Mouse (Mus musculus): ENCODE data around the gene Purb. TPM values are rescaled to one million over a fixed set of nuclear protein-coding genes. Genes with fewer than 3 reads are reported as not detected.

Gene Purb
- polyA plus RNA-seq (2014; fragmentation: Nextera tagmentation; extraction: Ambion mirVana), result 21.8 and 24.3 TPM in 2 replicates

DNA sequence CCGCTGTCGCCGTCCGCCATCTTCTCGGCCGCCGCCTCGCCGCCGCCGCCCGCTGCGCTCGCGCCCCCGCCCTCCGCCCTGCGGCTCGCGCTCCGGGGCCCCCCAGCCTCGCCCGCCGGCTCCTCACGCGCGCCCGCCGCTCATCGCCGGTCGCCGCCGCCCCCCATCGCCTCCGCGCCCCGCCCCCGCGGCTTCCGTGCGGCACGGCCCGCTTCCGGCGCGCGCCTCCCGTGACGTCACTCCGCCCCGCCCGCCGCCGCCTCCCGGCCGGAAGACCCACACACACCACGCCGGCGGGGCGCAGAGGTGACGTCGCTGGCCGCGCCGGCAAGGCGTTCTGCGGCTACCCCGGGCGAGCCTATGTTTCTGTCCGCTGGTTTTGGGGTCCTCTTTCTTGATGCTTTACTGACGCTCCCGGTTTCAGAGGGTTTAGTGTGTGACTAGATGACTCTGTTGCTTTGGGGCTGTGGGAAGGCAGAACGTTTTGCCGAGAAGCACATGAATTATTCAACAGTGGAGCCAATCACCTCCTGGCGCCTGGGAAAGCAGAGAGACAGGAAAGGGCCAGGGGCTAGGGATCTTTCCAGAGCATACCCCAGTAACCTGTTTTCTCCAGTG lies at the start of gene Purb:
TSS of gene Purb (minus strand) at position 51 of the 618 bp plus-strand sequence.
- ATAC-seq (ENCODE audit: insufficient number of reproducible peaks, insufficient read depth, low FRiP score, low read depth), result peak; percentile 93
- Histone ChIP-seq H3K4me2 (ENCODE audit: low read length) (peak within 1 kb of the TSS; percentile 89), H3K9ac (ENCODE audit: low read length) (peak within 1 kb of the TSS; percentile 93), H3K27ac (replicated peaks in 1 of 2; ENCODE audit: control insufficient read depth in 1 of 2, insufficient read depth in 1 of 2, low read depth in 2 of 2, low read length in 2 of 2) (peak within 1 kb of the TSS; percentile 96 to 99), H3K4me1 (ENCODE audit: control insufficient read depth in 2 of 2, insufficient read depth in 2 of 2, low read length in 2 of 2) (peaks cover 0 to 14% of the 10 kb centered on the region in 2 experiments), H3K9me3 (ENCODE audit: control insufficient read depth, low read length) (no peaks in the 10 kb centered on the region), H3K36me3 (ENCODE audit: control insufficient read depth, insufficient read depth, low read length) (peaks cover 17% of the 10 kb centered on the region), H3K4me3 (ENCODE audit: control insufficient read depth in 1 of 2, insufficient read depth in 1 of 2, low read depth in 1 of 2, low read length in 2 of 2) (peak within 1 kb of the TSS; percentile 90 to 94), H3K27me3 (ENCODE audit: control insufficient read depth, insufficient read depth, low read length) (no peaks in the 10 kb centered on the region)
- 0% methylated on average over 56 of the region's 76 CpGs for WGBS

DNA sequence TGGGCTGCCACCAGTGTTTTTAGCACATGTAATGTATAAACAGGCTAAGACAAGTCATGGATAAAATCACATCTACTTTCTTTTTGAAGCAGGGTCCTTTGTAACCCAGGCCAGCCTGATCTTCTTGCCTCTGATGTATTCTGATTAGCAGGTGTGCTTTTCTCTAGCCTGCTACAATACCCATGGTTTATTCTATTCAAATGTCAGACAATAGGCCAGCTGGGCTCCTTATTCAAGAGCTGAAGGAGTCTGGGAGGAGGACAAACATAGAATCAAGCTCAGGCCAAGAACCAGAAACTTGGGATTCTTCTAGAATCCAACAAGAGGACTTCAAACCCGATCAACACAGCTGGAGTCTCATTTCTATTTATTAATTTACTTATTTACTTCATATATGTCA lies 49.5 kb upstream of the Purb start:
- ATAC-seq (ENCODE audit: insufficient number of reproducible peaks, insufficient read depth, low FRiP score, low read depth), result no peak
- Histone ChIP-seq H3K27ac (replicated peaks in 1 of 2; ENCODE audit: control insufficient read depth in 1 of 2, insufficient read depth in 1 of 2, low read depth in 2 of 2, low read length in 2 of 2) (no peak overlapping the region), H3K4me3 (ENCODE audit: control insufficient read depth in 1 of 2, insufficient read depth in 1 of 2, low read depth in 1 of 2, low read length in 2 of 2) (no peak overlapping the region), H3K27me3 (ENCODE audit: control insufficient read depth, insufficient read depth, low read length) (no peaks in the 10 kb centered on the region), H3K36me3 (ENCODE audit: control insufficient read depth, insufficient read depth, low read length) (peaks cover 35% of the 10 kb centered on the region), H3K4me2 (ENCODE audit: low read length) (no peak overlapping the region), H3K9ac (ENCODE audit: low read length) (no peak overlapping the region), H3K4me1 (ENCODE audit: control insufficient read depth in 2 of 2, insufficient read depth in 2 of 2, low read length in 2 of 2) (peaks cover 5 to 10% of the 10 kb centered on the region in 2 experiments), H3K9me3 (ENCODE audit: control insufficient read depth, low read length) (no peaks in the 10 kb centered on the region)
- WGBS, result 97% methylated on average over 1 of the region's 1 CpGs

DNA sequence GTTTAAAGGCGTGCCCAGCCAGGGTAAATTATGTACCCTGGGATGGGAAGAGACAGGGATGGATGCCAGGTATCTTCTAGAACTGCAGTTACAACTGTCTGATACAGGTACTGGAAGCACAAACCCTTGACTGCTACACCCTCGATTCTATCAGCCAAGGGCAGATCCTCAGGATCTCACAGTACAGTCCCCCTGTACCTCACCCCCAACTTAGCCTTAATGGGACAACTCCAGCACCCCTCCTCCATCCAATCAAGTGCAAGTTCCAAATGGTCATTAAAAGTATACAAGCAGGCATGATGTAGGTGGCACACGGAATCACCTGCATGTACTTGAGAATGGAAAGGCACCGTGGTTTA lies 49.1 kb upstream of the Purb start:
- Histone ChIP-seq H3K27me3 (ENCODE audit: control insufficient read depth, insufficient read depth, low read length) (no peaks in the 10 kb centered on the region), H3K36me3 (ENCODE audit: control insufficient read depth, insufficient read depth, low read length) (peaks cover 35% of the 10 kb centered on the region), H3K4me2 (ENCODE audit: low read length) (no peak overlapping the region), H3K4me3 (ENCODE audit: control insufficient read depth in 1 of 2, insufficient read depth in 1 of 2, low read depth in 1 of 2, low read length in 2 of 2) (no peak overlapping the region), H3K9ac (ENCODE audit: low read length) (no peak overlapping the region), H3K27ac (replicated peaks in 1 of 2; ENCODE audit: control insufficient read depth in 1 of 2, insufficient read depth in 1 of 2, low read depth in 2 of 2, low read length in 2 of 2) (no peak overlapping the region), H3K9me3 (ENCODE audit: control insufficient read depth, low read length) (no peaks in the 10 kb centered on the region), H3K4me1 (ENCODE audit: control insufficient read depth in 2 of 2, insufficient read depth in 2 of 2, low read length in 2 of 2) (peaks cover 5 to 10% of the 10 kb centered on the region in 2 experiments)
- 92% methylated on average over 4 of the region's 4 CpGs for WGBS
- no peak for ATAC-seq (ENCODE audit: insufficient number of reproducible peaks, insufficient read depth, low FRiP score, low read depth)

DNA sequence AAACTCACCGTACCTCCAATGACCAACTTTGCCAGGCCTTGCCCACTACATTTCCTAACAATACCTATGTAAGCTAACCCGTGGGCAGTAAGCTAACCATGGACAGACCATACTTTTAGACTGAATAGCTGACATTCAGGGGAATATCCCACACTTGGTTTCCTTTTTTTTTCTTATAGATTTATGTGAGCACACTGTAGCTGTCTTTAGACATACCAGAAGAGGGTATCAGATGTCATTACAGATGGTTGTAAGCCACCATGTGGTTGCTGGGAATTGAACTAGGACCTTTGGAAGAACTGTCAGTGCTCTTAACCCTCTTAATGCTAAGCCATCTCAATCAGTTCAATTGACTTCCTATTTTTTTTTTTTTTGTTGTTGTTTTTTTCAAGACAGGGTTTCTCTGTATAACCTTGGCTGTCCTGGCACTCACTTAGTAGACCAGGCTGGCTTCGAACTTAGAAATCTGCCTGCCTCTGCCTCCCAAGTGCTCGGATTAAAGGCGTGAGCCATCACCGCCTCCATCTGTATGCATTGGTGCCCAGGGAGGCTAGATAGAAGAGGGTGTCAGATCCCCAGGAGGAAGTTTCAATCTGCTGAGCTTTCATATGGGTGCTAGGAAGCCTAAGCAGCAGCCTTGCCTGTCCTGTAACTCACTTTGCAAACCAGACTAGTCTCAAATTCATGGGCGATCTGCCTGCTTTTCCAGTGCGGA lies 48.6 kb upstream of the Purb start:
- Histone ChIP-seq H3K4me1 (ENCODE audit: control insufficient read depth in 2 of 2, insufficient read depth in 2 of 2, low read length in 2 of 2) (peaks cover 5 to 10% of the 10 kb centered on the region in 2 experiments), H3K36me3 (ENCODE audit: control insufficient read depth, insufficient read depth, low read length) (peaks cover 35% of the 10 kb centered on the region), H3K4me2 (ENCODE audit: low read length) (no peak overlapping the region), H3K9ac (ENCODE audit: low read length) (no peak overlapping the region), H3K4me3 (ENCODE audit: control insufficient read depth in 1 of 2, insufficient read depth in 1 of 2, low read depth in 1 of 2, low read length in 2 of 2) (no peak overlapping the region), H3K27ac (replicated peaks in 1 of 2; ENCODE audit: control insufficient read depth in 1 of 2, insufficient read depth in 1 of 2, low read depth in 2 of 2, low read length in 2 of 2) (no peak overlapping the region), H3K9me3 (ENCODE audit: control insufficient read depth, low read length) (no peaks in the 10 kb centered on the region), H3K27me3 (ENCODE audit: control insufficient read depth, insufficient read depth, low read length) (no peaks in the 10 kb centered on the region)
- WGBS, result 87% methylated on average over 8 of the region's 8 CpGs
- ATAC-seq (ENCODE audit: insufficient number of reproducible peaks, insufficient read depth, low FRiP score, low read depth), result no peak

DNA sequence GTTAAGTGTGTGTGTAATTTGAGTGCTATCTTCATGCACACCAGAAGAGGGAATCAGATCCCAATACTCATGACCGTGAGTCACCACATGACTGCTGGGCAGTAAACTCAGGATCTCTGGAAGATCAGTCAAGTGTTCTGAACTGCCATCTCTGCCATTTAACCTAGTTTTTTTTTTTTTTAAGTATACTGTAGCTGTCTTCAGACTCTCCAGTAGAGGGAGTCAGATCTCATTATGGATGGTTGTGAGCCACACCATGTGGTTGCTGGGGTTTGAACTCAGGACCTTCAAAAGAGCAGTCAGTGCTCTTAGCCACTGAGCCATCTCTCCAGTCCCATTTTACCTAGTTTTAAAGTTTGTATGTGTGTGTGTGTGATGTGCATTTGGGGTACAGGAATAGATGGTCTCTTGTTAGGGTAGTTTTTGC lies 48.0 kb upstream of the Purb start:
- peaks cover 2 to 10% of the 10 kb centered on the region in 2 experiments; a peak in 3 of 4 replicates for H3K4me1 ChIP-seq (ENCODE audit: control insufficient read depth in 2 of 2, insufficient read depth in 2 of 2, low read length in 2 of 2)
- H3K27ac ChIP-seq (replicated peaks in 1 of 2; ENCODE audit: control insufficient read depth in 1 of 2, insufficient read depth in 1 of 2, low read depth in 2 of 2, low read length in 2 of 2), result no peak overlapping the region
- H3K4me3 ChIP-seq (ENCODE audit: control insufficient read depth in 1 of 2, insufficient read depth in 1 of 2, low read depth in 1 of 2, low read length in 2 of 2), result no peak overlapping the region
- H3K27me3 ChIP-seq (ENCODE audit: control insufficient read depth, insufficient read depth, low read length), result no peaks in the 10 kb centered on the region
- 75% methylated on average over 1 of the region's 1 CpGs for WGBS
- no peak overlapping the region for H3K4me2 ChIP-seq (ENCODE audit: low read length)
- no peak overlapping the region for H3K9ac ChIP-seq (ENCODE audit: low read length)
- no peaks in the 10 kb centered on the region for H3K9me3 ChIP-seq (ENCODE audit: control insufficient read depth, low read length)
- peaks cover 35% of the 10 kb centered on the region for H3K36me3 ChIP-seq (ENCODE audit: control insufficient read depth, insufficient read depth, low read length)
- ATAC-seq (ENCODE audit: insufficient number of reproducible peaks, insufficient read depth, low FRiP score, low read depth), result no peak

GRCm38 (mm10) chr11:6522782-6523525 lies 47.2 kb upstream of the Purb start:
- Histone ChIP-seq H3K4me3 (ENCODE audit: control insufficient read depth in 1 of 2, insufficient read depth in 1 of 2, low read depth in 1 of 2, low read length in 2 of 2) (no peak overlapping the region), H3K4me1 (ENCODE audit: control insufficient read depth in 2 of 2, insufficient read depth in 2 of 2, low read length in 2 of 2) (peaks cover 2 to 10% of the 10 kb centered on the region in 2 experiments; a peak in 3 of 4 replicates), H3K4me2 (ENCODE audit: low read length) (no peak overlapping the region), H3K9me3 (ENCODE audit: control insufficient read depth, low read length) (no peaks in the 10 kb centered on the region), H3K27me3 (ENCODE audit: control insufficient read depth, insufficient read depth, low read length) (no peaks in the 10 kb centered on the region), H3K27ac (replicated peaks in 1 of 2; ENCODE audit: control insufficient read depth in 1 of 2, insufficient read depth in 1 of 2, low read depth in 2 of 2, low read length in 2 of 2) (no peak overlapping the region), H3K9ac (ENCODE audit: low read length) (no peak overlapping the region), H3K36me3 (ENCODE audit: control insufficient read depth, insufficient read depth, low read length) (peaks cover 35% of the 10 kb centered on the region)
- WGBS, result 77% methylated on average over 9 of the region's 9 CpGs
- ATAC-seq (ENCODE audit: insufficient number of reproducible peaks, insufficient read depth, low FRiP score, low read depth), result no peak

- 62% methylated on average over 7 of the region's 7 CpGs for WGBS
- H3K27ac ChIP-seq (replicated peaks in 1 of 2; ENCODE audit: control insufficient read depth in 1 of 2, insufficient read depth in 1 of 2, low read depth in 2 of 2, low read length in 2 of 2), result no peak within 1 kb of the TSS
- H3K4me2 ChIP-seq (ENCODE audit: low read length), result no peak within 1 kb of the TSS
- H3K27me3 ChIP-seq (ENCODE audit: control insufficient read depth, insufficient read depth, low read length), result no peaks in the 10 kb centered on the region
- H3K9ac ChIP-seq (ENCODE audit: low read length), result no peak within 1 kb of the TSS
- no peak within 1 kb of the TSS for H3K4me3 ChIP-seq (ENCODE audit: control insufficient read depth in 1 of 2, insufficient read depth in 1 of 2, low read depth in 1 of 2, low read length in 2 of 2)
- no peaks in the 10 kb centered on the region for H3K9me3 ChIP-seq (ENCODE audit: control insufficient read depth, low read length)
- ATAC-seq (ENCODE audit: insufficient number of reproducible peaks, insufficient read depth, low FRiP score, low read depth), result no peak
- H3K4me1 ChIP-seq (ENCODE audit: control insufficient read depth in 2 of 2, insufficient read depth in 2 of 2, low read length in 2 of 2), result no peaks in the 10 kb centered on the region
- H3K36me3 ChIP-seq (ENCODE audit: control insufficient read depth, insufficient read depth, low read length), result peaks cover 19% of the 10 kb centered on the region
These were observed 44.9 kb upstream of the Purb start, which contains the start of gene Myo1g for GRCm38 (mm10) chr11:6520507-6521173. Myo1g (minus strand) TSS chr11:6520965.

Measured in heart, embryonic 14.5 days (tissue).